Mouse (Mus musculus) retina, embryonic 14.5 days (tissue): Measurements from ENCODE around the gene Actl10.
A peak's percentile ranks its signal among the peaks of the same experiment; 100 is the strongest.

ENCODE experiments used
- DNase-seq: peaks from one replicate; pipeline ENCODE4 v3.0.0-alpha.2; 2015; ENCODE audit warnings: low spot score

The Actl10 gene

DNA sequence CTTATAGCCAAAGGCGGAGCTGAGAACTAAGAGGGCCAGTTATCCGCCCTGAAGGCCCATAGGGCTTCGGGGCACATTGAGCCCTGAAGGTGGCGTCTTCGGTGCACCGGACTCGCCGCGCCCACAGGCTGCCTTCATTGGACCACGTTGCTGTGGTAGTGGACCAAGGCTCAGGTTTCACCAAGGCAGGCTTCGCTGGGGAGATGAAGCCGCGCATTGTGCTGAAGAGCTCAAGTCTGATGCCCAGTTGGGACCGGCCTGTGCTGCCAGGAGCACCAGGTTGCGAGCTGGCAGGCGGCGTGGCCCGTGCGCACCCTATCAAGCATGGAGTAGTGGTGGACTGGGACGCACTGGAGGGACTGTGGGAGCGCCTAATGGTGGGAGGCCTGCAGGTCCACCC is 351 bp downstream of the Actl10 start:
- no peak for DNase-seq

GRCm38 (mm10) chr2:154552424-154552907 is 890 bp downstream of the Actl10 start:
- DNase-seq, result peak; percentile 70

DNA sequence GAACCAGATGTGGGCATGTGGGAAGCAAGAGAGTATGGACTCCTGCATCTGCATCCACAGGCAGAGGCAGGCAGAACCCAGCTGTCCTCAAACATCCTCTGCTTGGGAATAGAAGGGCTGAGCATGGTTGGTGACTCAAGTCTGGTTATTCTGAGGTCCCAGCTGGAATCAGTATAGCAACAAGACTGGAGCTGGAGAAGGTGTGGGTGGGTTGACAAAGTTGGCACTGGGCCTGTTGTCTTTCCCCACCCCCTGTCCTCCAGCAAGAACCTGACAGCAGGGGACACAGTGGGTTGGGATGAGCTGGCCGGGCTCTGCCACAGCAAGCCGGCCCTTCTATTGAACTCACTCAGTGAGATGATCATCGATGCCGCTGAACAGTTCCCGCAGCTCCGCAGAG is 3.7 kb downstream of the Actl10 start:
- no peak for DNase-seq

DNA sequence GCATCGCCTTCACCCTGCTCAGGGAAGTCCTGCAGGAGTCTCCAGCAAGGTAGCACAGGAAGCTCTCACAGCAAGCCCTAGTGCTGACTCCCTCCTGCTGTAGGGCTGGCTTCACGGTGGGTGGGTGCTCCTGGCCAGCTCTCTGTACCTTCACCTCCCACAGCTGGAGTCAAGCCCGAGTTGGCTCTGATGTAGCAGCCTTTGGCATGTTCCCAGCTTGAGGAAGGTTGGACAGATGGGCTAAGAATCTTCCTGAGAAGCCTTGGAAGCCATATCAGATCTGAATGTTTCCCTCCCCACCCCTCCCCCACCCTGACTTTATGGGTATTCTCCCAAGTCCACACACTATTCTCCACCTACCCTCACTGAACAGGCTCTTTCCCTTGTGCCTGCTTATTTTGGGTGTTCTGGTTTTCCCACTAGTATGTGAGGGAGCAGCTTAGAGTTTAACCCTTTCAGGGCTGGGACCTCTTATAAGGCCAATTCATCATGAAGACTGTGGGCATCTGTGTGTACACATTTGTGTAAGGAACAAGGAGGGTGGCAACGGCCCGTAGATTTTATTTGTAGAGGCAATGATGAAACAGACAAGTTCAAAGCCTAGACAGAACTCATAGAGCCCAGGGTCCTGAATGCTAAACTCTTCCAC is 5.7 kb downstream of the Actl10 start:
- no peak for DNase-seq

GRCm38 (mm10) chr2:154558264-154559039 is 6.9 kb downstream of the Actl10 start, which contains the start of gene Necab3:
Gene Necab3 (minus strand): TSS chr2:154558890.
- DNase-seq, result peak; percentile 63

DNA sequence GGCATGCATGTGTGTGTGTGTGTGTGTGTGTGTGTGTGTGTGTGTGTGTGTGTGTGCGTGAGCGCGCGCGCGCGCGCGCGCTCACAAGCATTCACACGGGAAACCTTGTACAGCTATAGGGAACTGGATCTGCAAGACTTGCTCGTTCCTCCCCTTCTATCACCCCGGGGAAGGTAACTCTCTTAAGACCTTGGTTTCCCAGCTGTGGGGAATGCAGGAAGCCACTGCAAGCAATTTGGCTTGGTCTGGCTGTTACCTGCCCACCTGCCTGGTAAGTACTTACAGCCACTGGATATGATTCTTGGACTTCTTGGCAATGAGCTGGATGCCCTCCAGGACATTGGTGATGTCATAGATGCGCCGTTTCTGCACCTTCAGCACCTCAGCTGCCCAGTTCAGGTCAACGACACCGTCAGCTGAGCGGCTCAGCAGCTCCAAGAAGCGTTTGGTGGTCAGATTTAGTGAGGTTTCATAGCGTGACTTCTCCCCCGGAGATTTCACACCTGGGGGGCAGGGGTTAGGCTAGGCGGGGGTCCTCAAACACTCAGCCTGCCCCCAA is 12.1 kb downstream of the Actl10 start:
- no peak for DNase-seq

DNA sequence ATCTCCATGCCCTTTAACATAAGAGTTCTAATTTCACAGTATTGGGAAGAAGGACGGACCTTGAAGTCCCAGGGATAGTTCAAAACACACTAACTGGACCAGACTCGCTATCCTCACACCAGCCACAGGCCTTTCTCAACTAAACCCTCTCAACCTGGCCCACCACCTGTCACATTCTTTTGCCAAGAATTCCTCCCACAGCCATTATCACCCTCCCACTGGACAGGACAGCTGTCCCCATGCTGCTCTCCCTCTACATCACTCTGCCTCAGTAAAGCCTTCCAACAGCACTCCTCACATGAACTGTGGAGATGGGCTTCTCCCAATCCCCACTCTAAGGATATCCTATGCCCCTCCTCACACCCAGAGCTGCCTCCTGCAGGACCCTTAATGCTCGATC is 14.0 kb downstream of the Actl10 start:
- DNase-seq, result no peak

DNA sequence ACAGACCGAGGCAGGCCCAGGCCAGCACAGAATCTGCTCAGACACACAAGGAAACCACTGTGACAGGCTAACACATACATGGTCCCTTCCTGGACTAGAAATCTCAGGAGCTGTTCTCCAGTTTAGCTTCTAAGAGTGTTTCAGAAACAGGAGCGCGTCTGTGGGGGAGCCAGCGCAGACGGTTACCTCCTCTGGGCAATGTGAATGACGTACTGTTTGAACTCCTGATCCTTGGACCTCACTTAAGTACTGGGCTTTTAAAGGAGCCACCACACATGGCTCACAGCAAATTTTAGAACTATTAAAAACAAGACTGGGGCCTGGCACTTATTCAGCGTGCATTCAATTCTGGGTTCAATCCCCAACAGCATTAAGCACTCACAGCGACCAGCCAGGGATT is 15.1 kb downstream of the Actl10 start:
- DNase-seq, result no peak

DNA sequence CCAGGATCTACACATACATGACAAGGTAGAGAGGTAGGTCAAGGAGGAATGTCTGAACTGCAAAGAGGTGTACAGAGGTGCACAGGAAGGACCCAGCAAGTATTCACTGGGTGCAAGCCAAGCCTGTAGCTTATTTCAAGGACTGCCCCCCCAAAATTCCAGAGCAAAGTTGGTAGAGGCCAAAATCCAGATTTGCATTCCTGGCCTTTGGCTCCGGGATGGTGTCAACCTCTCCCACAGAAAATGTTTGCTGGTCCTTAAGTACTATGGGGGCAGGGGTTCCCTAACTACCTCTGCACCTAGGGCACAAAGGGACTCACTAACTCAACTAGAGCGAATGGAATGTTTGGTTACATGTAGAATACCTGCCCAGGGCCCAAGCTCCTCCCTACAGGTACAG is 16.2 kb downstream of the Actl10 start:
- no peak for DNase-seq

- DNase-seq, result peak; percentile 66
These were observed 16.9 kb downstream of the Actl10 start for GRCm38 (mm10) chr2:154568329-154569070.

DNA sequence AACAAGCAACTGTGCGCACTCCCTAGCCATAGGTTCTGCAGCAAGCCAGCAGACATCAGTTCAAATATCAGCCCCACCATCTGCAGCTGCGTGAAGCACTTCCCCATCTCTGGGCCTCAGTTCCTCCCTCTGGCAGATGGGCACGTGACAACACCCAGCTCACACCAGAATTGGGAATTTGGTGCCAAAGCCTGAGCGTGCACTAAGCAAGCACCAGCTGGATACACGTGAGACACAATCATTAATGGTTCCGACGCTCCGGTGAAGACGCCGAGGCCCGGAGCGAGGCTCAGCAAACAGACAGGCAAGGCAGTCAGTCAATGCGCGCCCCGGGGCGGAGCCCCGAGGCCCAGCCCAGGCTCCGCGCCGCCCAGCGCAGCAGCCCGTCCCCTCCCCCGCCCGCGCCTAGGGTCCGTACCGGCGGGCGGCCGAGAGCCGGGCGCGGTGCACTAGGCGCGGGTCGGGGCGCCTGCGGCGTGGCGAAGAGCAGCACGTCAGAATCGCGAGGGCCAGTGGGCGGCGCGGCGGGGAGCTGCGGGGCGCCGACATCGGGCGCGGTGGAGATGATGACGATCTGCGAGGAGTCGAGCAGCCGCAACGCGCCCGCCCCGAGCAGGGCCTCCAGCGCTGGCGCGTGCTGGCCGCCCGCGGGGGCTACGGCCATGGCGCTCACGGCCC is 17.6 kb downstream of the Actl10 start:
- peak; percentile 71 for DNase-seq

DNA sequence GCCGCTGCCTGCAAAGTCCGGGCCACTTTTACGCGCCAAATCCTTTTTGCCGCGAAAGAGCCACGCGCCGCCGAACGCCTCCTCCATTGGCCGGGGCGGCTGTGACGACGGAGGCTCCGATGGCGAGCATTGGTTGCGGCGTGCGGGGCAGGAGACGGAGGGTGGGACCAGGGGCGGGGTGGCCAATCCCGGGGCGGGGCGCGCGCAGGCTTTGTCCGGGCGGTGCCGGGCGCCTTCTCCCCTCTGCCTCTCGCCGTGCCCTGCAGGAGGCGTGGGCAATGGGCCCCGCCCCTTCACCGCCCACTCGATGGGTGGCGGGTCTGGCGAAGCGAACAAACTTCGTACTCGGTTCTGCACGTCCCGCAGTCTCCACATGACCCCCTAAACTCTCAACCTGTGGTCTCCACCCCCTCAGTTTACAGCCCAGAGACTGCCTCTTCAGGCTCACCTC is 18.3 kb downstream of the Actl10 start, which contains the start of gene E2f1:
Gene E2f1, minus strand, starts transcription at position 57 of the 451 bp plus-strand sequence.
- peak; percentile 96 for DNase-seq

DNA sequence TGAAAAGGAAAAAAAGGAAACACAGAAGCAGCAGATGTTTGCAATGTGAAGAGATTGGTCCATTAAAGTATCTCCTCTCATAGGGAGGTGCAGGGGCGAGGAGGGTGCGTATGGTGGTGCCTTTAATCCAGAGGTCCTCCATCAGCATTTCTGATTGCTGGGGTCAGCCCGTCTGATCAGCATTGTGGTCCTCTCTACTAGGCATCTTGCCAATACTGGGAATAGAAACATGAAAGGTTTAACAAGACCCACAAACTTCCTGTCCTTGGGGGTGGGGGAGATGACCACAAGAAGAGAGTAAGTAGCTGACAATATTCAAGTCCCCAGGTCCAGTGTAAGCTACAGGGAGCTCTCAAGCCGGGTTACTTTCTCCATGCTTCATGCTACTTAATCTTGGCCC is 19.1 kb downstream of the Actl10 start:
- DNase-seq, result no peak

GRCm38 (mm10) chr2:154571266-154571665 is 19.7 kb downstream of the Actl10 start:
- DNase-seq, result no peak

DNA sequence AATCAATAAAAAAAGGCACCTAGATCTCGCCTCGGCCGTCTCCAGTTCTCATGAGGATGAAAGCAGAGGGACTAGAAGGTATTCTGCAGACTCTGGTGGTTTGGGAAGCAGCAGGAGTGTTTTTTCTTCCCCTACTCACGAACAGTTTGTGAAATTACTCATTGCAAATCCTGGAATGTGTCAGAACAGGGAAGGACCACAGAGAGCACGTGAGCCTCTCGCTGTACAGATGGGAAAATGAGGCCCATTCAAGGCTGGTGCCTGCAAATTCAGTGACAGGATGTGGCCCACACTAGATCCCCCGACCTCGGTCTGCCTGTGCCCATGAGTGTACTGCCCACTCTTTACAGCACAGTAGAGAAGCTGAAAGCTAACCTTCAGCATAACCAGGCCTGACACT is 20.4 kb downstream of the Actl10 start:
- no peak for DNase-seq

- no peak for DNase-seq
These were observed 21.4 kb downstream of the Actl10 start for GRCm38 (mm10) chr2:154572996-154573395.

DNA sequence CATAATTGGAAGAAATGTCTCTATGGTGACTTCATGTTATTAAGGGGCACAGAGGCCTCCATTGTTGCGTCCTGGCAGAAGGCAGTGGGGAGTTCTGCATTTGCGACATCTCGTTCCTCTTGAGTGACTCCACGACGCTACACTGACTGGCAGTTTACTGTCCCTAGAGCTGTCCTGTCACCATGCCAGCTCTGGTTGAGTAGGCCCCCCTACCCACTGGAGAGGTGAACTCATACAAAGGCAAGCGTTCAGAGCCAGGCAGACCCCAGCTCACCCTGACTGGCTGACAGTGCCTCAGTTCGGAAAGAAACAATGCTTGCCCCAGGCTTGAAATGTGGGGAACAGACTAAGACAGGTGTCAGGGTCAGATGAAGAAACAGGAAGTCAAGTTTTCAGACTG is 22.7 kb downstream of the Actl10 start:
- peak; percentile 49 for DNase-seq

DNA sequence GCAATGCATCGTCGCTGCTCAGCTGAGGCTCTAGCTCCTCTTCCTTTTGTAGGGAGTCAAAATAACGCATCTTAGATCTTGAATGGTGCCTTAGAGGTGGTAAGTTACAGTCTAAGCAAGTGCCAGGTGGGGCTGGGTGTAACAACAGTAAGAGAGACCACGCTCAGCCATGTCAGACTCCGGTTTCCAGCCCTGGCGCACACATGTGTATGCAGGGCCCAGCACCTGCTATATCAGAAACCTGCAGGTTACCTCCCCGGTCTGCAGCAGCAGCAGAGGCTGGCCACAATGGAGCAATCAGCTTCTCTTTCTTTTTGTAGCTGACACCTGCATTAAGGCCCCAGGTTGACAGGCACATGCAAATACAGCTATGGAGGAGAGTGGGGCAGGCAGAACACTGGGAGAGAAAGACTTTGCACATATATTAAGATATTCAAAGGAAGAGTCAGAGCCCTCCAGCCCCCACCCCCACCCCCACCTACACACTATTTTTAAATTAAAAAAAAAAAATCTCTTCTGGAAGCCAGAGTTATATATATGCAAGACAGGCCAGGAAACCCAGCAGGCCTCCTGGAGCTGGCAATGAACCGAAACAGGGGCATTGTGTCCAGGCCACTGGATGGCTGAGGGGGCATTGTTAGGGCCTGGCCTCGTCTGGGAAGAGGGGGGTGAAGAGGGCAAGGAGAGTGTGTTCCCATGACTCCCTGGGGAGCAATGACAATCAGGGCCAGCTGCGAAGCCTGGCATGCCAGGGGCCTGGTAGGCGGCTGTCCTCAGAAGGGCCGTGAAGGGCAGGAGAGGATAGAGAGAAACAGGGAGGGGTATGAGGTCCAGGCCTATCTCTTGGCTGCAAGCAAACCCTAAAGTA is 25.5 kb downstream of the Actl10 start:
- peak; percentile 81 for DNase-seq

GRCm38 (mm10) chr2:154577744-154578067 is 26.1 kb downstream of the Actl10 start:
- DNase-seq, result no peak

DNA sequence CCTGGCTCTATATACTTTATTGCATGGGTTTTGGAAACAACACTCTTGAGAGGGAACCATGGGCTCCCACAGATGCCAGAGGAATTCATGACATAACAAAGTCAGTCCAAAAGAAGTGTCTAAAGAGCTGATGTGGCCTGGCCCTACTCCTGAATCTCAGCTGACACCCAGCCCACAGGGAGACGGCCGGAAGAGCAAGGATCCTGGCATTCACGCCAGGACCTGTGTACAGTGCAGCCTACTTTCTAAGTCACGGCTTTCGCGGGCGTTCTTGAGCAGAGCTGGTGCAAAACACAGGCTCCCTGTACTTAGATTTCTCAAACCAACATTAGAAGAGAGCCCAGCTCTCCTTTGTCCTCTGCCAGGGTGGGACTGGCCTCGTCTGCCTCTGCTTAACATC is 29.0 kb downstream of the Actl10 start:
- no peak for DNase-seq

GRCm38 (mm10) chr2:154581421-154581820 is 29.8 kb downstream of the Actl10 start:
- DNase-seq, result no peak
